Mouse (Mus musculus): ENCODE measurements at regions not wholly inside any gene's neighbourhood (a gene's known extent, or its start where the extent isn't known, plus 50 kb on each side); places are given as distances from the start of the nearest gene placed in this dataset.

- TF ChIP-seq CTCF (IDR thresholded peaks at IDR 0.05; ENCODE audit: extremely low read depth, insufficient read length, insufficient replicate concordance, low read depth, low read length) (no peak), POLR2A (IDR thresholded peaks at IDR 0.05; ENCODE audit: low read depth, low read length) (no peak)
These were observed 87.2 kb upstream of the E030018B13Rik start for GRCm38 (mm10) chr7:63829362-63829920.

Measured in small intestine, adult 2 months (tissue).